In the genomic region with DNA sequence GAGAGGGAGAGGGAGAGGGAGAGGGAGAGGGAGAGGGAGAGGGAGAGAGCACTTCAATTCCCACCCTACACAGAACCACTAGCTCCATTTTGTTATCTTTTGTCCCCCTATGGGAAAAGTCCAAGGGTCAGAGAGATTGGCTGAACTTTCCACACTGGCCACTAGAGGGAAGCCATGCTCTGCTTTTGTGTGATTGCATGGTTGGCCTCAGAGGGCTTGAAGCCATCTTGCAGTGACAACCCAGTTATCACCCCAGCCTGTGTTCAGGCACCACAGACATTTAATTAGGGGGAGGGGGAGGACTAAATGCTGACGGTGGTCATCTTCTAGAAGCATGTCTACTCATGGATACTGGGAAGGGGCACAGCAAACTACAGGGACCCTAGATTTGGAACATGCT, we compare ENCODE assay signal across 8 mouse cellular contexts.
DNase-seq lines count a peak whose midpoint lies in the region; ATAC-seq and TF ChIP-seq lines count a peak whose summit lies in the region.

No protein-coding gene starts in this region.

- 0 out of 2 replicates have a peak overlapping the region, but pooled peaks have one; percentile 1 for H3K4me2 ChIP-seq in liver, postnatal 0 days (ENCODE audit: low read depth, low read length)

- TF ChIP-seq EP300 in liver, postnatal 0 days (IDR thresholded peaks at IDR 0.05; ENCODE audit: low read depth) = no peak

- 4% methylated on average over 1 of the region's 1 CpGs for WGBS in embryonic facial prominence, embryonic 10.5 days
- WGBS in liver, postnatal 0 days (ENCODE audit: insufficient replicate concordance) = 3% methylated on average over 1 of the region's 1 CpGs

- DNase-seq in adrenal gland, postnatal 25 days = peak; percentile 71
- peak; percentile 74 for DNase-seq in embryonic facial prominence, embryonic 10.5 days (ENCODE audit: low spot score)
- DNase-seq in heart, postnatal 10 days = peak; percentile 81 to 89
- peak; percentile 75 to 81 for DNase-seq in kidney, postnatal 25 days
- DNase-seq in liver, postnatal 0 days = peak; percentile 73
- peak; percentile 75 for DNase-seq in neural tube, embryonic 10.5 days (ENCODE audit: extremely low spot score, low spot score)
- DNase-seq in spleen, postnatal 4 days (ENCODE audit: low spot score in 2 of 2) = peak; percentile 66 to 81

- intact Hi-C loops in heart, postnatal 10 days (cut with DNase I) = loop anchor here (1.0 kb wide), 1 partner anchor 120 kb away; no protein-coding TSS in a partner anchor

- no peaks in the 10 kb centered on the region for H3K36me3 ChIP-seq in embryonic facial prominence, embryonic 10.5 days (replicated peaks)
- H3K36me3 ChIP-seq in liver, postnatal 0 days (replicated peaks; ENCODE audit: insufficient read depth, low read length) = no peaks in the 10 kb centered on the region

- TF ChIP-seq CTCF in liver, postnatal 0 days (IDR thresholded peaks at IDR 0.05; ENCODE audit: low read depth) = peak; percentile 93

- H3K27me3 ChIP-seq in embryonic facial prominence, embryonic 10.5 days (replicated peaks; ENCODE audit: low read depth, poor library complexity, severe bottlenecking) = 0 out of 2 replicates have a peak, but pooled peaks cover 6% of the 10 kb centered on the region
- no peaks in the 10 kb centered on the region for H3K27me3 ChIP-seq in liver, postnatal 0 days (ENCODE audit: insufficient read depth, low read length)

- ATAC-seq in CD4-positive, CD25-positive, alpha-beta regulatory T cell, adult 4 months = peak; percentile 92
- peak; percentile 56 for ATAC-seq in liver, postnatal 0 days

- no peaks in the 10 kb centered on the region for H3K4me1 ChIP-seq in embryonic facial prominence, embryonic 10.5 days
- H3K4me1 ChIP-seq in liver, postnatal 0 days (ENCODE audit: insufficient read depth) = no peaks in the 10 kb centered on the region

- H3K27ac ChIP-seq in embryonic facial prominence, embryonic 10.5 days (replicated peaks) = no peak overlapping the region
- H3K27ac ChIP-seq in liver, postnatal 0 days (ENCODE audit: low read depth) = no peak overlapping the region

- H3K9me3 ChIP-seq in embryonic facial prominence, embryonic 10.5 days = no peaks in the 10 kb centered on the region
- no peaks in the 10 kb centered on the region for H3K9me3 ChIP-seq in liver, postnatal 0 days (ENCODE audit: low read length)

- H3K4me3 ChIP-seq in embryonic facial prominence, embryonic 10.5 days = no peak overlapping the region
- H3K4me3 ChIP-seq in liver, postnatal 0 days (ENCODE audit: low read depth, low read length) = no peak overlapping the region

- no peak overlapping the region for H3K9ac ChIP-seq in liver, postnatal 0 days (replicated peaks)
